Mouse (Mus musculus) thymus, adult 2 months (tissue): ENCODE data around the gene Themis3. TPM values are rescaled to one million over a fixed set of nuclear protein-coding genes. Genes with fewer than 3 reads are reported as not detected.

Experiments used
- DNase-seq: peaks from one replicate; pipeline ENCODE4 v3.0.0; 2021
- H3K27ac ChIP-seq: fragments of 200-500 bp; 2 replicates; pipeline ENCODE4 v1.5.1; 2012; ENCODE audit warnings: low read length, control low read depth; ENCODE audit not compliant: control insufficient read depth, insufficient read depth
- H3K27me3 ChIP-seq: fragments of 200-500 bp; 2 replicates; pipeline ENCODE4 v1.6.1; 2012; ENCODE audit warnings: mild to moderate bottlenecking, low read length, moderate library complexity, mixed read lengths; ENCODE audit not compliant: control insufficient read depth, insufficient read depth
- H3K36me3 ChIP-seq: fragments of 200-500 bp; 2 replicates; pipeline ENCODE4 v1.6.1; 2012; ENCODE audit warnings: mild to moderate bottlenecking, low read length, moderate library complexity; ENCODE audit not compliant: control insufficient read depth, insufficient read depth
- H3K4me1 ChIP-seq: fragments of 200-500 bp; replicated peaks from 2 replicates; pipeline ENCODE4 v1.6.1; 2012; ENCODE audit warnings: low read length; ENCODE audit not compliant: control insufficient read depth, insufficient read depth
- H3K4me3 ChIP-seq: fragments of 200-500 bp; 2 replicates; pipeline ENCODE4 v1.5.1; 2012; ENCODE audit warnings: mild to moderate bottlenecking, low read length, control low read depth, moderate library complexity; ENCODE audit not compliant: control insufficient read depth, insufficient read depth
- CTCF ChIP-seq: fragments of 200-500 bp; IDR thresholded peaks from 2 replicates; pipeline ENCODE4 v1.5.1; 2012; ENCODE audit warnings: mild to moderate bottlenecking, control low read depth, low read length, moderate library complexity, borderline replicate concordance; ENCODE audit not compliant: control insufficient read depth, poor library complexity, insufficient read depth; ENCODE audit errors: extremely low read depth
- POLR2A ChIP-seq: fragments of 200-500 bp; IDR thresholded peaks from 2 replicates; pipeline ENCODE4 v1.6.1; 2012; ENCODE audit warnings: mild to moderate bottlenecking, low read length, control low read depth, moderate library complexity; ENCODE audit not compliant: control insufficient read depth, poor library complexity, insufficient read depth; ENCODE audit errors: extremely low read depth
- WGBS: fragments of 180-500 bp; shearing (Covaris S2); methylation state at CpG from one replicate; pipeline ENCODE4 v1.1.7; 2018; 5-methylcytosine and 5-hydroxymethylcytosine counted together
- polyA plus RNA-seq: library from polyadenylated mRNA; depleted of rRNA; stranded (reverse); fragments of >200 nt; gene quantifications from 2 replicates; pipeline ENCODE4 v1.2.3, GENCODE M21; 2012; rRNA removed

Themis3 gene
- polyA plus RNA-seq, 1 experiment, result not detected

- 93% methylated on average over 9 of the region's 9 CpGs for WGBS
- TF ChIP-seq CTCF, result no peak
- TF ChIP-seq POLR2A, result no peak
- Histone ChIP-seq H3K27me3 (no peaks in the 10 kb centered on the region), H3K27ac (no peak overlapping the region), H3K4me1 (no peaks in the 10 kb centered on the region; the same call in 1 of the 2 replicates), H3K36me3 (peaks cover 14% of the 10 kb centered on the region), H3K4me3 (no peak overlapping the region)
- no peak for DNase-seq
These were observed 87.1 kb downstream of the Themis3 start for GRCm38 (mm10) chr17:66507049-66507954.

DNA sequence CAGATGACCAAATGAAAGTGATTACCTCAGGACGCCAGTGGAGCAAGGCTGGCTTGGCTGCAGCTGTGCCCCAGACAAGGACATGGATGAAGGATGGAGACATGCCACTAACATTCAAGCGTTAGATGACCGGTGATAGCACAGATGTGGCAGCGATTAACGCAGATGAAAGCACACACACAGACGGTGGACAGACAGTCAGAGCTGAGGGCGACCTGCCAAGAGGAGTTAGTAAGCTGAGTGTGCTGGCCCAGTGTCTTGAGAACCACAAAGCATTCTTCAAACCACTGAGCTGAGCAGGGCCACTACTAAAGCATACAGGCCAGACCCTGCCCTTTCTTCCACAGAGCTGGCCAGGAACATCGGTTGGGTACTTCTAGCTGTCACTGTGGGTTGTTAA, 89.5 kb downstream of the Themis3 start:
- no peaks in the 10 kb centered on the region for H3K27me3 ChIP-seq
- no peak overlapping the region for H3K27ac ChIP-seq
- peaks cover 19% of the 10 kb centered on the region for H3K36me3 ChIP-seq
- TF ChIP-seq POLR2A (no peak), CTCF (no peak)
- no peak for DNase-seq
- no peak overlapping the region for H3K4me3 ChIP-seq
- 95% methylated on average over 8 of the region's 8 CpGs for WGBS
- H3K4me1 ChIP-seq, result no peaks in the 10 kb centered on the region

Other genes with a start within 250 kb of the Themis3 start
- gene Mtcl1, start 144.9 kb downstream of the Themis3 start, polyA plus RNA-seq, result 5.8 and 6.2 TPM in 2 replicates
- 23.2 and 24.4 TPM in 2 replicates for gene Rab12, start 74.9 kb downstream of the Themis3 start, polyA plus RNA-seq